ENCODE assay signal across 18 mouse cellular contexts in the genomic region with DNA sequence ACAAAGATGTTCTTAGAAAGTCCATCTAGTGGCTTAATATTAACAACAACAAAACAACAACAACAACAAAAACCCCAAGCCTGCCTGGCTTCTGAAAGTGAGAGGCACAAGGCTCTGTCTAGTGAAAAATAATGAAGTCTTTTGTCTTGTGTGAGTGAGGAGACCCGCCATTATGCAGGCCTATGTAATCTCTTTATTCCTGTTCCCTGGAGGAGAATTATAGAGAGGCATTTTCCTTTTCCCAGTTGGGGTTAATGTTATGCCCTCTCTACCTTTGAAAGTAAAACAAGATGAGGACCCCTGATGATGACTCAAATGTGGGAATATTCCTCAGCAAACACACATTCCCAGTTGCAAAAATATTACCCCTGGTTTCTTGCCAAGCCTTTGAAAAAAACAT.
"Had no signal": no experiment of that assay in that cellular context is flagged by ENCODE, and none has a peak within 500 bp of the region (broad histone marks: within the 10 kb centered on the region; RNA-seq: fewer than 3 reads in every experiment).

No protein-coding gene starts in this region.

- ATAC-seq: midbrain, embryonic 13.5 days had no signal

- H3K27ac ChIP-seq: kidney, postnatal 0 days; left cerebral cortex, adult 2 months; liver, embryonic 13.5 days; midbrain, embryonic 13.5 days; neural tube, embryonic 13.5 days; stomach, embryonic 15.5 days had no signal

- H3K9me3 ChIP-seq: liver, embryonic 13.5 days; midbrain, embryonic 13.5 days; neural tube, embryonic 13.5 days; stomach, embryonic 15.5 days had no signal

- H3K4me2 ChIP-seq: liver, embryonic 13.5 days; midbrain, embryonic 13.5 days; neural tube, embryonic 13.5 days; stomach, embryonic 15.5 days had no signal

- H3K4me3 ChIP-seq: left cerebral cortex, adult 2 months; liver, embryonic 13.5 days; midbrain, embryonic 13.5 days; myocyte; neural tube, embryonic 13.5 days; stomach, embryonic 15.5 days had no signal

- H3K36me3 ChIP-seq: liver, embryonic 13.5 days; midbrain, embryonic 13.5 days; neural tube, embryonic 13.5 days; stomach, embryonic 15.5 days had no signal

- H3K27me3 ChIP-seq: liver, embryonic 13.5 days; midbrain, embryonic 13.5 days; neural tube, embryonic 13.5 days; stomach, embryonic 15.5 days had no signal

- DNase-seq: kidney, adult 18-20 months; kidney, adult 9 months; kidney, postnatal 36 days; layer of hippocampus, postnatal 36 days; liver, embryonic 13.5 days; lung, adult 2 months; lung, postnatal 14 days; lung, postnatal 4 days; retina, postnatal 1 day; right cerebral cortex, postnatal 25 days; spleen, adult 18-20 months; thymus, postnatal 36 days had no signal

- H3K9ac ChIP-seq: liver, embryonic 13.5 days; midbrain, embryonic 13.5 days; neural tube, embryonic 13.5 days; stomach, embryonic 15.5 days had no signal

- H3K4me1 ChIP-seq: liver, embryonic 13.5 days; neural tube, embryonic 13.5 days; stomach, embryonic 15.5 days had no signal
